Comparison of ENCODE assay signal across 22 mouse cellular contexts in genomic region chr3:105904721-105905120, GRCm38 (mm10). TPM values are rescaled to one million over a fixed set of nuclear protein-coding genes. Genes with fewer than 3 reads are reported as not detected.
"Had no signal": no experiment of that assay in that cellular context is flagged by ENCODE, and none has a peak within 500 bp of the region (broad histone marks: within the 10 kb centered on the region; RNA-seq: fewer than 3 reads in every experiment).

No protein-coding gene starts in this region.

- H3K27me3 ChIP-seq: kidney, embryonic 15.5 days; liver, embryonic 13.5 days; lung, embryonic 15.5 days; midbrain, embryonic 12.5 days; midbrain, embryonic 15.5 days; neural tube, embryonic 12.5 days; neural tube, embryonic 15.5 days had no signal

- DNase-seq: kidney, adult 8-10 months; kidney, postnatal 10 days; kidney, postnatal 36 days; layer of hippocampus, postnatal 36 days; liver, embryonic 13.5 days; lung, postnatal 10 days; lung, postnatal 36 days; right cerebral cortex, adult 18-20 months; right cerebral cortex, postnatal 14 days; thymus, adult 2 months; thymus, postnatal 14 days; thymus, postnatal 4 days had no signal

- H3K4me3 ChIP-seq: kidney, embryonic 15.5 days; left cerebral cortex, adult 2 months; liver, embryonic 13.5 days; lung, embryonic 15.5 days; midbrain, embryonic 12.5 days; midbrain, embryonic 15.5 days; neural tube, embryonic 12.5 days; neural tube, embryonic 15.5 days had no signal

- H3K4me2 ChIP-seq: kidney, embryonic 15.5 days; liver, embryonic 13.5 days; lung, embryonic 15.5 days; midbrain, embryonic 12.5 days; midbrain, embryonic 15.5 days; neural tube, embryonic 12.5 days; neural tube, embryonic 15.5 days had no signal

- H3K36me3 ChIP-seq: kidney, embryonic 15.5 days; liver, embryonic 13.5 days; lung, embryonic 15.5 days; midbrain, embryonic 12.5 days; midbrain, embryonic 15.5 days; neural tube, embryonic 12.5 days; neural tube, embryonic 15.5 days had no signal

- H3K9ac ChIP-seq: kidney, embryonic 15.5 days; lung, embryonic 15.5 days; midbrain, embryonic 12.5 days; midbrain, embryonic 15.5 days; neural tube, embryonic 12.5 days; neural tube, embryonic 15.5 days had no signal

- H3K4me1 ChIP-seq: midbrain, embryonic 12.5 days; neural tube, embryonic 12.5 days; neural tube, embryonic 15.5 days had no signal

- ATAC-seq: midbrain, embryonic 15.5 days had no signal

- H3K9me3 ChIP-seq: kidney, embryonic 15.5 days; liver, embryonic 13.5 days; lung, embryonic 15.5 days; midbrain, embryonic 12.5 days; midbrain, embryonic 15.5 days; neural tube, embryonic 12.5 days; neural tube, embryonic 15.5 days had no signal

- H3K27ac ChIP-seq: kidney, embryonic 15.5 days; left cerebral cortex, adult 2 months; liver, embryonic 13.5 days; lung, embryonic 15.5 days; midbrain, embryonic 12.5 days; midbrain, embryonic 15.5 days; neural tube, embryonic 12.5 days; neural tube, embryonic 15.5 days; stomach, postnatal 0 days had no signal

RNA-seq across cellular contexts. Expression of gene Tmigd3, which starts 34.0 kb away (rescaled TPM):
- total RNA-seq: layer of hippocampus, postnatal 36 days; left cerebral cortex, postnatal 36 days had no signal
- polyA plus RNA-seq: kidney, embryonic 15.5 days; midbrain, embryonic 12.5 days; midbrain, embryonic 15.5 days; neural tube, embryonic 12.5 days; neural tube, embryonic 15.5 days; stomach, embryonic 14.5 days had no signal

RNA-seq across cellular contexts. Expression of gene Adora3, which starts 34.1 kb away (rescaled TPM):
- polyA plus RNA-seq: kidney, embryonic 15.5 days; midbrain, embryonic 12.5 days; neural tube, embryonic 12.5 days had no signal
